Mouse (Mus musculus) gastrocnemius, adult 2 months (tissue): ENCODE measurements around the gene Lpcat4. TPM values are rescaled to one million over a fixed set of nuclear protein-coding genes. Genes with fewer than 3 reads are reported as not detected.
"Not testable (repeated sequence)": the region's sequence is repeated elsewhere in the genome, so short reads cannot be mapped to it uniquely, and the experiment has no call there.

ENCODE experiments used
- DNase-seq: peaks from one replicate; pipeline ENCODE4 v3.0.0; 2022
- H3K27ac ChIP-seq: fragments of 200-600 bp; 2 replicates; pipeline ENCODE4 v1.8.1; 2022; ENCODE audit warnings: mild to moderate bottlenecking
- H3K4me3 ChIP-seq: fragments of 200-600 bp; 2 replicates; pipeline ENCODE4 v1.8.1; 2022; ENCODE audit warnings: mild to moderate bottlenecking, moderate library complexity
- CTCF ChIP-seq: fragments of 200-600 bp; IDR thresholded peaks from 2 replicates; pipeline ENCODE4 v1.8.1; 2022; ENCODE audit warnings: antibody characterized with exemption, mild to moderate bottlenecking, moderate library complexity
- intact Hi-C: fragments of 180-260 bp; cut with DNase I; formaldehyde crosslinking; loops from one replicate; pipeline ENCODE4 v1.15.1; 2025
- total RNA-seq, 2 experiments: library from RNA; stranded (reverse); gene quantifications; 2 replicates each; pipeline ENCODE4 v1.2.3; 2021

The Lpcat4 gene
- total RNA-seq, 2 experiments from 2014 or later, result 0.99 to 1.5 TPM

DNA sequence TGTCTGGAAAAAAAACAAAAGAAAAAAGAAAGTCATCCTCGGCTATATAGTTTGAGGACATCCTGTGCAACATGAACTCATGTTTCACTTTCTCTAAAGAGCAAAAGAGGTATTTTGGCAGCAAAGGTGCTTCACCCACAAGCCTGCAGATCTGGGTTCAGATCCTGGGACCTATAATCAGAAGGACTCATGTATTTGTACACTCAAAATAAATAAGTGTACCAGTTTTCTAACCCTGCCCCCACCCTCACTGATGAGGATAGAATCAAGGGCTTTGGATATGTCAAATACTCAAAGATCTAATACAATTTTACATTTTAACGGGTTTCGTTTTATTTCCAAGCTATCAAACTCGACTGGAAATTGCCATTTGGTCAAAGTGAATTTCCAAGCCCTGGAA lies 25.1 kb downstream of the Lpcat4 start:
- no peak for TF ChIP-seq CTCF
- no peak overlapping the region for H3K27ac ChIP-seq
- H3K4me3 ChIP-seq, result no peak overlapping the region
- no peak for DNase-seq
- intact Hi-C loops, result loop anchor here (5.0 to 10.0 kb wide), 2 partner anchors 70 to 218 kb away; partner anchors contain the start of gene Chrm5

GRCm38 (mm10) chr2:112265448-112266241 lies 26.4 kb downstream of the Lpcat4 start, which contains the start of gene Slc12a6:
Gene Slc12a6, plus strand, starts transcription at chr2:112265825.
- intact Hi-C loops, result loop anchor here (5.0 to 10.0 kb wide), 2 partner anchors 69 to 102 kb away; partner anchors contain the start of gene Emc4
- TF ChIP-seq CTCF, result peak; percentile 26; the same call in 1 of the 2 replicates
- peak; percentile 97 for DNase-seq
- peak within 1 kb of the TSS; percentile 99 for H3K27ac ChIP-seq
- H3K4me3 ChIP-seq, result peak within 1 kb of the TSS; percentile 93

DNA sequence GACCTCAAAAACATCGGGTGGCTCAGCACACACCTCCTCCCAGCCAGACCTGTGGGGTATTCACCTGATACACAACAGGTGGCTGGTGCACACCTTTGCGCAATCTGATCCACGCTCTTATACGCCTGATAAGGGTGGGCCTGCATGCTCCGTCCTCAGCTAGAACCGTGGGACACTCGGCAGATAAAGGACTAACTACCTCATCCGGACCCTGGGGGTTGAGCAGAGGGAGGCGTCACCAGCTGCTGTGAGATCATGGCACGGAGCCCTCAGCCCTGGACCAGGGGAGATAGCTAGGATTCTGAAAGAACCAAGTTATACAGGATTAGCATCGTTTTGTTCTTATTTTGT lies 26.9 kb downstream of the Lpcat4 start, which contains the start of gene Gm21985:
Gm21985 (plus strand) TSS at position 73 of the 351 bp plus-strand sequence.
- no peak for TF ChIP-seq CTCF

DNA sequence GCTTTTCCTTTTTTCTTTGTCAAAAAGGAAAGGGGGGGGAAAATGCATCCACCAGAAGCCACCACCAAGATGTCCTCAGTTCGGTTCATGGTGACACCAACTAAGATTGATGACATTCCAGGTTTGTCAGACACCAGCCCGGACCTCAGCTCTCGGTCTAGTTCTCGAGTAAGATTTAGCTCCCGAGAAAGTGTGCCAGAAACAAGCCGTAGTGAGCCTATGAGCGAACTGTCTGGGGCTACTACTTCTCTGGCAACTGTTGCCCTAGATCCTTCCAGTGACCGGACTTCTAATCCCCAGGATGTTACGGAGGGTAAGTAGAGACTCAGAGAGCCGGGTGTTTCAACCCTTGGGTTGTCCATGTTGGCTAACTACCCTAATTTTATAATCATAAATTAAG lies 27.5 kb downstream of the Lpcat4 start:
- peak; percentile 58 for DNase-seq
- H3K4me3 ChIP-seq, result peak overlapping the region; percentile 93
- H3K27ac ChIP-seq, result peak overlapping the region; percentile 99
- intact Hi-C loops, result loop anchor here (5.0 to 10.0 kb wide), 2 partner anchors 68 to 101 kb away; partner anchors contain the start of gene Emc4
- TF ChIP-seq CTCF, result no peak

More for the DNA sequence above, 26.9 kb downstream of the Lpcat4 start, which contains the start of gene Gm21985:
- peak; percentile 77 for DNase-seq
- intact Hi-C loops, result loop anchor here (5.0 to 10.0 kb wide), 2 partner anchors 69 to 101 kb away; partner anchors contain the start of gene Emc4
- H3K4me3 ChIP-seq, result peak within 1 kb of the TSS; percentile 93
- H3K27ac ChIP-seq, result peak within 1 kb of the TSS; percentile 99

DNA sequence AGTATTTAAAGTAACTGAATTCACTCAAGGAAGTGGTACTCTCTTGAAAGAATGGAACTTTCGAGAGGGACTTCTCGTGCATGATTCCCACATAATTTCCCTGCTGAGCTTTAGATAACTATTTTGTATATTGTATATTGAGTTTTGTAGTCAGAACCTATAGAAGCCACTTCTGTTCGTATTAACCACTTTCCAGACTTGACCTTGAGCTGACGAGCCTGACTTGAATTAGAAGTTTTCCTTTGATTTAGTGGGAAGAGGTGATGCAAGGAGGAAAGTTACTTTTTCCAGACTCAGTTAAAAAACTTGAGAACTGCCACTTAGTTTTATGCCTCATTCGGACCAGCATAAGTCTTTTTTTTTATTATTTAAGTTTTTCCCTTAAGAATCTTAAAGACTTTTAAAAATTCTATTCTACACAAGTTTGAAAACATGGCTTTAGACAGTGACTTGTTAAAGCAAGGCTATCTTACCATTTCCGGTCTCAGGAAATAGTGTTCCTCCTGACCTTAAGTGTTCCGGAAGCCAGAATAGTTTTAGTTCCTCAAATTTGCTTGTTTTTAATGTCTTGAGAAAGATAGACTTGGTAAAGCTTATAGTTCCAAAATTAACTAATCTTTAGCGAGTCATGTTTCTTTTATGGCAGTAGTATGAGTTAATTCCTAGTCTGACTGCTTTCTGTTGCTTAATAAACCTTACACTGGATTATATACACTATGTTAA lies 28.4 kb downstream of the Lpcat4 start:
- peak overlapping the region; percentile 93 for H3K4me3 ChIP-seq
- intact Hi-C loops, result loop anchor here (5.0 to 10.0 kb wide), 2 partner anchors 67 to 100 kb away; partner anchors contain the start of gene Emc4
- no peak for DNase-seq
- H3K27ac ChIP-seq, result peak overlapping the region; percentile 99
- no peak for TF ChIP-seq CTCF

GRCm38 (mm10) chr2:112270011-112270410 lies 30.7 kb downstream of the Lpcat4 start:
- intact Hi-C loops, result no loop called here
- no peak for DNase-seq
- H3K4me3 ChIP-seq, result peak overlapping the region; percentile 93
- peak overlapping the region; percentile 13; the same call in 1 of the 2 replicates for H3K27ac ChIP-seq
- no peak for TF ChIP-seq CTCF

DNA sequence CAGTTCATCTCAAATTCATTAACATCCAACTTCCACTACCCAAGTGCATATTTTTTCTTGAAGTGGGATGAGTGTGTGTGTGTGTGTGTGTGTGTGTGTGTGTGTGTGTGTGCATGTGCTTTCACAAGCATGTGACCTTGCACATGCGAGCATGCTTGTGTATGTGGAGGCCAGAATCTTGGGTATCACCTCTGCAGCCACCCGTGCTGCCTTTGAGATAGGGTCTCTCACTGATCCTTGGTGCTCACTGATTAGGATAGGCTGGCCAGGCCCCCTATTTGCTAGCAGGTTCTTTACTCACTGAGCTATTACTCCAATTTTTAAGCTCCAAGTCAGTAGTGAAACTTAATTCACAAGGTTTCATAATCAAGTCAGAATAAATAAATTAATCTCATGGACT lies 33.6 kb downstream of the Lpcat4 start:
- DNase-seq, result no peak
- no peak overlapping the region for H3K27ac ChIP-seq
- intact Hi-C loops, result no loop called here
- H3K4me3 ChIP-seq, result no peak overlapping the region
- TF ChIP-seq CTCF, result no peak

GRCm38 (mm10) chr2:112273474-112273873 lies 34.2 kb downstream of the Lpcat4 start:
- no peak for DNase-seq
- no peak for TF ChIP-seq CTCF

GRCm38 (mm10) chr2:112276870-112277269 lies 37.6 kb downstream of the Lpcat4 start:
- DNase-seq, result no peak
- Histone ChIP-seq H3K4me3 (no peak overlapping the region), H3K27ac (no peak overlapping the region)
- intact Hi-C loops, result no loop called here
- TF ChIP-seq CTCF, result no peak

More at GRCm38 (mm10) chr2:112273474-112273873, 34.2 kb downstream of the Lpcat4 start:
- H3K27ac ChIP-seq, result no peak overlapping the region
- intact Hi-C loops, result no loop called here
- H3K4me3 ChIP-seq, result no peak overlapping the region

DNA sequence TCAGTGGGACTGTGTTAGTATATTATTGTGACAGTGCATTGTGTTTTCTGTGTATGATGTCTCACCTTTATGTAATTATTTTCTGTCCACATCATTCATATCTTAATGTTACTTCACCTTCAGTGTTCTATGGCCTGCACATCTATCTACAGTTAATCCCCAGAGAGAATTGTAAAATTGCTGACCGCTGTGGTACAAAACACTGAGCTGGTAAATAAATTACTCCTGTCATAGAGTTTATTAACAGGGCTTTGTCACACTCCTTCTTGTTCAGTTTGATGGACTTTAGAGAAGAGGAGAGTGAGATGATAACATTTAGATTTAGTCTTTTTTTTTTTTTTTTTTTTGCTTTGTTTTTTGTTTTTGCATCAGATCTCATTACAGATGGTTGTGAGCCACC lies 43.6 kb downstream of the Lpcat4 start:
- intact Hi-C loops, result no loop called here
- DNase-seq, result no peak
- H3K4me3 ChIP-seq, result no peak overlapping the region
- no peak overlapping the region for H3K27ac ChIP-seq
- TF ChIP-seq CTCF, result no peak

DNA sequence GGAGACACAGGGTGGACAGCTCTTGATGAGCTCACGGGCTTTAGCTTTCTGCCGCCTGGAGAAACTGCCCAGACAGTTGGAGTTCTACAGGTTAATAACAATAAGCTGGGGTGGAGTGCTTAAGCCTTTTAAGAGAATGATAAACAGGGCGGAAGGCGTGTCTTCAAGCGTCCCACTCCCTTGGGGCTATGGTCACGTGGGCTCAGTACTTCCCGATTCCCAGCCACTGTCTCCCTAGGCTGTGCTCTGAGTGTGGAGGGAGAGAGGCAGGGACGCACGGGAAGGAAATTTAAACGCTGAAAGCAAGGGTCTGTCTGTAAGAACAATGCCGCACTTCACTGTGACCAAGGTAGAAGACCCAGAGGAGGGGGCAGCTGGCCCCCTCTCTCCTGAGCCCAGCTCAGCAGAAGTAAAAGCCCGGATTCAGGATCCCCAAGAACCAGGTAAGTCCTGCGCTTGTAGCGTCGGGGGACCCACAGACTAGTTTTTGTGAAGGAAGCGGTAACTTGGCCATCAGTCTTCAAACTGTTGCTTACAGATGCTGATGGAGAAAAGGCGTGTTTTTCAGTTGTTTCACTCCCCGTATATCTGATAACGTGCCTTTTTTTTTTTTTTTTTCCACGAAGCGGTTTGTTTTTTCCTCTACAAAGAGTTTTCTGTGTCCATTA lies 45.2 kb downstream of the Lpcat4 start:
- H3K4me3 ChIP-seq, result peak overlapping the region; percentile 71
- peak overlapping the region; percentile 77 for H3K27ac ChIP-seq
- intact Hi-C loops, result no loop called here
- TF ChIP-seq CTCF, result no peak
- DNase-seq, result peak; percentile 71

- H3K4me3 ChIP-seq, result peak overlapping the region; percentile 71
- intact Hi-C loops, result no loop called here
These were observed 45.7 kb downstream of the Lpcat4 start for GRCm38 (mm10) chr2:112285031-112285390.

GRCm38 (mm10) chr2:112286062-112286461 lies 46.8 kb downstream of the Lpcat4 start:
- H3K27ac ChIP-seq, DNase-seq, intact Hi-C loops, H3K4me3 ChIP-seq: not testable (repeated sequence)

More at GRCm38 (mm10) chr2:112285031-112285390, 45.7 kb downstream of the Lpcat4 start:
- no peak for DNase-seq
- TF ChIP-seq CTCF, result no peak
- peak overlapping the region; percentile 77; the same call in 1 of the 2 replicates for H3K27ac ChIP-seq
